Mouse (Mus musculus): ENCODE data around the gene BC055324. TPM values are rescaled to one million over a fixed set of nuclear protein-coding genes. Genes with fewer than 3 reads are reported as not detected.

Gene BC055324
- polyA plus RNA-seq, 1 experiment from 2014 or later = 4.0 TPM

DNA sequence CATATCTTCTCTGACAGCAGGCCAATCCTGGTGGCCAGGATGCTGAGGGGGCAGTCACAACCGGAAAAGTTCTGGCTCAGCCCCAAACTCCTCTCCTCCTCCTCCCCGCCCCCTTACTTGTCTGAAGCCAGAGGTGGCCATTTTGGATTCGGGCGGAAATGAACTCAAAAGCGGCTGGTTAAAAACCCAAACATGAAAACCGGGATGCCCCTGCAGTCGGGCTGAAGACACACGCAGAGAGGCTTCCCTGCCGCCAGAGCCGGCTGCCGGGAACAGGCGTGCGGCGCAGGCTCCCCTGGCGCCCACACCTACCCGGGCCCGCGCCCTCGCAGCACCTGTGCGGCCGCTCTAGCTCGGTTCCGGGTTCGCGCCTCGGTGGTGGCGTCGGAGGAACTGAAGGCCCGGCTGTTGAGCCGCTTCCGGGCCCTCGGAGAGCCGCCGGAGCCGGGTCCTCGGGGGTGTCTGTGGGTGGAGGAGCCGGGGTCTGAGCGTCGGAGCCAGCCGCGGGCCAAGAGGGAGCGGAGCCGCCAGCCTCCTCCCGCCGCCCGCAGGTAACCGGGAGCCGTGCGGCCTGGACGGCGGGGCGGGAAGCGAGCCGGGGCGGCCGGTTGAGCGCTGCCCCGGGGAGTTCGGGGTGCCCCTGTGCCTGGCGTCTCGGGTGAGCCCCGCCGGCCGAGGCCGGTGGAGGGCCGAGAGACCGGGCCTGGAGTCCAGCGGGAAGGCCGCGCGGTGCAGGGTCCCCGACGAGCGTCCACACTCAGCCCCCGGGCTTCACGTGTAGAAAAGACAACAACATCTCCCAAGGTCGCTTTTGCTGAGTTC, 64.7 kb downstream of the BC055324 start:
- ATAC-seq = peak; percentile 98
- peak overlapping the region; percentile 95 for H3K9ac ChIP-seq (ENCODE audit: low read depth, low read length)
- H3K4me2 ChIP-seq (ENCODE audit: low read length) = peak overlapping the region; percentile 90
- under 1% methylated on average over 75 of the region's 77 CpGs for WGBS
- H3K27ac ChIP-seq (ENCODE audit: low read length) = peak overlapping the region; percentile 89
- no peaks in the 10 kb centered on the region for H3K27me3 ChIP-seq (ENCODE audit: control insufficient read depth, insufficient read depth, low read depth, low read length)
- peaks cover 17% of the 10 kb centered on the region for H3K4me1 ChIP-seq (ENCODE audit: control insufficient read depth, insufficient read depth, low read length)
- no peaks in the 10 kb centered on the region; the same call in 1 of the 2 replicates for H3K36me3 ChIP-seq (ENCODE audit: control insufficient read depth, insufficient read depth, low read length)
- H3K9me3 ChIP-seq (replicated peaks; ENCODE audit: control insufficient read depth, low read length, poor library complexity, severe bottlenecking) = no peaks in the 10 kb centered on the region
- peak overlapping the region; percentile 95 for H3K4me3 ChIP-seq (ENCODE audit: low read depth, low read length)

DNA sequence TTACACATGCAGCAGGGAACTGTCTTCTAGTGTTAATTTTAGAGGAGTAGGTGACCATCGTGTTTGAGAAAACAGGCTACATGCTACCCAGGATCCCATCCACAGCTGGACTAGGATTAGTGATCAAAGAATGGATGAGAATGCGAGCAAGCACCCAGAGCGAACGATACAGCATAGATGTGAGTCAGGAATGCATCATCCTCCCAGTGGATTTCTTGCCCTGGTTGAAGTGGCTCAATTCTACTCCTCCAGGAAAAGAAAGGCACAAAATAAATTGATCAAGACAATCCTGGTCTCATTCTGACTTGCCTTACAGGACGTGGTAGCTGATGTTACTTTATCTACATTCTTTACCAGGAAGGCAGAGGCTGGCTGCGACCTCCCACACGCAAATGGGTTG, 65.8 kb downstream of the BC055324 start, which contains the start of gene Scyl3:
TSS of gene Scyl3 (plus strand) at position 255 of the 400 bp plus-strand sequence.
- H3K4me2 ChIP-seq (ENCODE audit: low read length) = peak within 1 kb of the TSS; percentile 90
- no peak for ATAC-seq
- no peaks in the 10 kb centered on the region for H3K36me3 ChIP-seq (ENCODE audit: control insufficient read depth, insufficient read depth, low read length)
- peaks cover 17% of the 10 kb centered on the region for H3K4me1 ChIP-seq (ENCODE audit: control insufficient read depth, insufficient read depth, low read length)
- no peaks in the 10 kb centered on the region for H3K27me3 ChIP-seq (ENCODE audit: control insufficient read depth, insufficient read depth, low read depth, low read length)
- peak within 1 kb of the TSS; percentile 89 for H3K27ac ChIP-seq (ENCODE audit: low read length)
- H3K4me3 ChIP-seq (ENCODE audit: low read depth, low read length) = peak within 1 kb of the TSS; percentile 95
- no peaks in the 10 kb centered on the region for H3K9me3 ChIP-seq (replicated peaks; ENCODE audit: control insufficient read depth, low read length, poor library complexity, severe bottlenecking)
- H3K9ac ChIP-seq (ENCODE audit: low read depth, low read length) = peak within 1 kb of the TSS; percentile 95
- WGBS = 70% methylated on average over 7 of the region's 7 CpGs

DNA sequence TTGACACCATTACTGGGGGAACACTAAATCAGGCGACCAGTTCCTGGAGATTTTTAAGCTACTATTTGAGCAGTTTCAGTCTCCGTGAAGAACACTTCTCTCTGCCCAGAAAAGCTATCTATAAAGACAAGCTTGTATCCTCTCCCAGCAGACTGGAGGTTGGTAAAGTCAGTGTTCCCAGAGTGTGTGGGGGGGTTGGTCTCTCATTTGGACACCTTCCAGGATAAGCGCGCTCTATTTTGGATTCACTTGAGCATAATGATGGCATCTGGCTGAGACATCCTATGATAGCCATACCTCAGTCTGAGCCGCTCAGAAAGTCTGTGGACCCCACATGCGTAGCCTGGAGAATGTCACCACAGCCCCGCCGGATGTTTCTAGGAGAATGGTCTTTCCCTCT, 70.5 kb downstream of the BC055324 start:
- 92% methylated on average over 8 of the region's 8 CpGs for WGBS
- Histone ChIP-seq H3K36me3 (ENCODE audit: control insufficient read depth, insufficient read depth, low read length) (no peaks in the 10 kb centered on the region), H3K27me3 (ENCODE audit: control insufficient read depth, insufficient read depth, low read depth, low read length) (no peaks in the 10 kb centered on the region), H3K4me3 (ENCODE audit: low read depth, low read length) (no peak overlapping the region), H3K27ac (ENCODE audit: low read length) (no peak overlapping the region), H3K4me2 (ENCODE audit: low read length) (no peak overlapping the region), H3K4me1 (ENCODE audit: control insufficient read depth, insufficient read depth, low read length) (peaks cover 5% of the 10 kb centered on the region), H3K9ac (ENCODE audit: low read depth, low read length) (no peak overlapping the region), H3K9me3 (replicated peaks; ENCODE audit: control insufficient read depth, low read length, poor library complexity, severe bottlenecking) (no peaks in the 10 kb centered on the region)
- ATAC-seq = no peak

DNA sequence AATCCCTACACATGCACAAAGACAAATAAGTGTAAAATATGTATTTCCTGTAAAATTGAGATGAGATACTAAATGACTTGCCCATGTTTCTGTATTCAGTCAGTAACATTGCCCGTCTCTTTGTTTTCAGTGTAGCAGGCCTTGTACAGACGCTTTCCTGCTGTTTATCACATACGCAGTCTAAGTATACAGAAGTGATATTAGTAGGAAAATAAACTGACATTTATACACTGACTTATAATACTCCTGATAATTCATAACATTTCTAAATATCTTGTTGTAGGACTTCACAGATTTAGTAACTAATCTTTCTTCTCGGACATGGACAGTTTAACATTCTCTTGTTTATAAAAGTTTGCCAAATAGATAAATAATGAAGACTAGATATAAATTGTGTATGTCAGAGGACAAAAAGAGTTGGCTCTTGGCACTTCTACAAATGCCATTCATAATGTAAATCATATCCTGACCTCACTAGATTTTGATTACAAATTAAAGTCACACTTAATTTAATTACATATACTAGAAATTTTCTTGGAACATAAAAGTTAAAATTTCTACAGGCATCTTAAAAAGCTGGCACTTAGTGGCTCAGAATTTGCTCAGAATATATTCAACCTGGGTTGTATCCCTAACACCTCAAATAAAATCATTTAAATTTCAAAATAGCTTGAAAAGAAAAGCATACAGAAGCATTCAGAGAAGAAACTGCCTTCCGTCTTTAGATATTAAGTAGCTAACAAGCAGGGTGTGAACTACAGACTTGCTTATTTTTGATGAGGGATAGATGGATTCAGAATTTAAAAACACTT, 77.0 kb downstream of the BC055324 start:
- no peak overlapping the region for H3K4me3 ChIP-seq (ENCODE audit: low read depth, low read length)
- no peaks in the 10 kb centered on the region for H3K4me1 ChIP-seq (ENCODE audit: control insufficient read depth, insufficient read depth, low read length)
- no peaks in the 10 kb centered on the region for H3K9me3 ChIP-seq (replicated peaks; ENCODE audit: control insufficient read depth, low read length, poor library complexity, severe bottlenecking)
- H3K9ac ChIP-seq (ENCODE audit: low read depth, low read length) = no peak overlapping the region
- ATAC-seq = no peak
- H3K36me3 ChIP-seq (ENCODE audit: control insufficient read depth, insufficient read depth, low read length) = peaks cover 18% of the 10 kb centered on the region
- H3K27me3 ChIP-seq (ENCODE audit: control insufficient read depth, insufficient read depth, low read depth, low read length) = no peaks in the 10 kb centered on the region
- 95% methylated on average over 5 of the region's 5 CpGs for WGBS
- H3K27ac ChIP-seq (ENCODE audit: low read length) = no peak overlapping the region
- no peak overlapping the region for H3K4me2 ChIP-seq (ENCODE audit: low read length)

DNA sequence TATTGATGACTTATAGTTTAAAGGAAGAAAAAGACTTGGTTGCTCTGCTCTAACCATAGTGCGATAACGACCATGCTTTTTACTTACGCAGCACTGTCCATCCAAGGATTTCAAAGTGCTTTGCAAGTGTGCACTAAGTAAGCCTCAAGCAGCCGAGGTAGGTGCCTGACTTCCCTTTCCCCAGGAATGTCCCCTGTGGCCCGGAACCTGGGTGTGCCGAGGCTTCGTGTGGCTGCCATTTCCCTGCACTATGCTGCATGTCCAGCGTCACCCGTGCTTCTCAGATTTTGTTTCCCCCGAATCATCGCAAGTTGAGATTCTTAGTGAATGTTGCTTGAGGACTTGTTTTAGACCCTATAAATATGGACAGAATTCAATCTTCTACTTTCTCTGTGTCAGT, 82.6 kb downstream of the BC055324 start:
- no peak overlapping the region for H3K9ac ChIP-seq (ENCODE audit: low read depth, low read length)
- H3K36me3 ChIP-seq (ENCODE audit: control insufficient read depth, insufficient read depth, low read length) = peaks cover 12% of the 10 kb centered on the region
- no peaks in the 10 kb centered on the region for H3K27me3 ChIP-seq (ENCODE audit: control insufficient read depth, insufficient read depth, low read depth, low read length)
- no peaks in the 10 kb centered on the region for H3K9me3 ChIP-seq (replicated peaks; ENCODE audit: control insufficient read depth, low read length, poor library complexity, severe bottlenecking)
- H3K4me3 ChIP-seq (ENCODE audit: low read depth, low read length) = no peak overlapping the region
- no peak for ATAC-seq
- no peak overlapping the region for H3K27ac ChIP-seq (ENCODE audit: low read length)
- no peaks in the 10 kb centered on the region for H3K4me1 ChIP-seq (ENCODE audit: control insufficient read depth, insufficient read depth, low read length)
- WGBS = 93% methylated on average over 11 of the region's 11 CpGs
- H3K4me2 ChIP-seq (ENCODE audit: low read length) = no peak overlapping the region

DNA sequence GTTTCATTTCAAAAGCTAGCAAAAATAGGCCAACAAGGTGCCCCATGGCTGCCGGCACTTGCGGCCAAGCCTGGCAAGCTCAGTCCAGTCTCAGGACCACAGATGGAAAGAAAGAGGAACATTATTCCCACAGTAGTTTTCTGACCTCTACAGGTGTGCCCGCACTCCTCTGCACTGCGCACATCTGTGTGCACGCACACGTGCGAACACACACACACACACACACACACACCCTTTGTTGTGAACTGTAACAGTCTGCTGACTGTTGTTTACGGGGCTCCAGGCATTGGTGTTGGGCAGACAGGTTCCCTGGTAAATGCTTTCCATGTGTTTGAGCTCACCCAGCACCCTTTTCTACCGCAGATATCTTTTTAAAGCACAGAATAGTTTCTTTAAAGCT, 83.8 kb downstream of the BC055324 start:
- no peak overlapping the region for H3K9ac ChIP-seq (ENCODE audit: low read depth, low read length)
- no peak; the same call in 1 of the 2 replicates for ATAC-seq
- 93% methylated on average over 9 of the region's 9 CpGs for WGBS
- H3K4me1 ChIP-seq (ENCODE audit: control insufficient read depth, insufficient read depth, low read length) = no peaks in the 10 kb centered on the region
- H3K36me3 ChIP-seq (ENCODE audit: control insufficient read depth, insufficient read depth, low read length) = peaks cover 3% of the 10 kb centered on the region
- no peak overlapping the region for H3K4me3 ChIP-seq (ENCODE audit: low read depth, low read length)
- no peaks in the 10 kb centered on the region for H3K27me3 ChIP-seq (ENCODE audit: control insufficient read depth, insufficient read depth, low read depth, low read length)
- no peak overlapping the region for H3K27ac ChIP-seq (ENCODE audit: low read length)
- no peak overlapping the region for H3K4me2 ChIP-seq (ENCODE audit: low read length)
- no peaks in the 10 kb centered on the region for H3K9me3 ChIP-seq (replicated peaks; ENCODE audit: control insufficient read depth, low read length, poor library complexity, severe bottlenecking)

DNA sequence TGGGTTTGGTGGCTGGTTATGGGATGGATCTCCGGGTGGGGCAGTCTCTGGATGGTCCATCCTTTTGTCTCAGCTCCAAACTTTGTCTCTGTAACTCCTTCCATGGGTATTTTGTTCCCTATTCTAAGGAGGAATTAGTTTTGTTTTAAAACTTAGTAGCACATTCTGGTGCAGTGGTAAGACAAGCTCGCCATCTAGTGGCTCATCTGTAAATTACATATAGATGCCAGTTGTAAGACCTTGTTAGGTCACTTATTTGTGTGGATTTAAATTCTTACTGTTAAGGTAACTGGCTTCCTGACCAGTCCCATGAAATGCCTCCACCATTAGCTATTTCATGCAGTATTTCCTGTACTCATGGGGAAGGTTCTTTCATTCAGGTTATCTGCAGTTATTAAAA, 84.3 kb downstream of the BC055324 start:
- no peaks in the 10 kb centered on the region for H3K36me3 ChIP-seq (ENCODE audit: control insufficient read depth, insufficient read depth, low read length)
- H3K9me3 ChIP-seq (replicated peaks; ENCODE audit: control insufficient read depth, low read length, poor library complexity, severe bottlenecking) = no peaks in the 10 kb centered on the region
- H3K4me2 ChIP-seq (ENCODE audit: low read length) = no peak overlapping the region
- WGBS = 13% methylated on average over 2 of the region's 2 CpGs
- no peaks in the 10 kb centered on the region for H3K4me1 ChIP-seq (ENCODE audit: control insufficient read depth, insufficient read depth, low read length)
- H3K27me3 ChIP-seq (ENCODE audit: control insufficient read depth, insufficient read depth, low read depth, low read length) = no peaks in the 10 kb centered on the region
- peak; percentile 66; the same call in 1 of the 2 replicates for ATAC-seq
- no peak overlapping the region for H3K27ac ChIP-seq (ENCODE audit: low read length)
- no peak overlapping the region for H3K4me3 ChIP-seq (ENCODE audit: low read depth, low read length)
- H3K9ac ChIP-seq (ENCODE audit: low read depth, low read length) = no peak overlapping the region

DNA sequence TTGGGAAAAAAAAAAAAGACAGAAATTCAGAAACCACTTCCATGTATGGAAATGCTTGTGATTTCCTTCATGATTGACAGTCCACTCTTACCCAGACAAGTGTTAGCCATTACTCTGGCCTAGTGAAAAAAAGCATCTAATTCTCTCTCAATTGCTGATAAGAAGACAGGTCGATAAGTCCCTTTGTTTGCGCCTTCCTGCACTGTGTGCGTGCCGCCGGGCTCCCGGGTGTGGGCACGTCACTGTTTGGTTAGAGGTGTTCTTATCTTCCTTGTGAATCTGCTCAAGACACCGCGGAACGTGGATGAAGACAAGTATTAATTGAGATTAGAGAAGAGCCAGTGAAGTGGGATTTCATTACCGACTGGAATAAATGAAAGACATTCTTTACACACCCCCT, 86.2 kb downstream of the BC055324 start:
- H3K27me3 ChIP-seq (ENCODE audit: control insufficient read depth, insufficient read depth, low read depth, low read length) = no peaks in the 10 kb centered on the region
- H3K9me3 ChIP-seq (replicated peaks; ENCODE audit: control insufficient read depth, low read length, poor library complexity, severe bottlenecking) = no peaks in the 10 kb centered on the region
- 46% methylated on average over 11 of the region's 11 CpGs for WGBS
- no peaks in the 10 kb centered on the region for H3K4me1 ChIP-seq (ENCODE audit: control insufficient read depth, insufficient read depth, low read length)
- H3K4me2 ChIP-seq (ENCODE audit: low read length) = no peak overlapping the region
- H3K4me3 ChIP-seq (ENCODE audit: low read depth, low read length) = no peak overlapping the region
- no peaks in the 10 kb centered on the region for H3K36me3 ChIP-seq (ENCODE audit: control insufficient read depth, insufficient read depth, low read length)
- H3K9ac ChIP-seq (ENCODE audit: low read depth, low read length) = no peak overlapping the region
- H3K27ac ChIP-seq (ENCODE audit: low read length) = no peak overlapping the region
- peak; percentile 22; the same call in 1 of the 2 replicates for ATAC-seq

Data from midbrain, embryonic 16.5 days (tissue).